30 mouse cellular contexts compared by ENCODE assay signal in genomic region chr3:40179726-40180317, GRCm38 (mm10).
DNase-seq lines count a peak whose midpoint lies in the region; ATAC-seq and TF ChIP-seq lines count a peak whose summit lies in the region.
"Had no signal": no experiment of that assay in that cellular context is flagged by ENCODE, and none has a peak within 500 bp of the region (broad histone marks: within the 10 kb centered on the region; RNA-seq: fewer than 3 reads in every experiment).

No protein-coding gene starts in this region.

- H3K36me3 ChIP-seq in CH12.LX (replicated peaks in 1 of 2; ENCODE audit: control insufficient read depth in 1 of 2, insufficient read depth in 1 of 2, low read length in 1 of 2), result no peaks in the 10 kb centered on the region
- H3K36me3 ChIP-seq in hindbrain, embryonic 16.5 days (ENCODE audit: control insufficient read depth, insufficient read depth, low read length), result no peaks in the 10 kb centered on the region
- no peaks in the 10 kb centered on the region for H3K36me3 ChIP-seq in liver, embryonic 11.5 days (ENCODE audit: control insufficient read depth, insufficient read depth, low read length)
- H3K36me3 ChIP-seq: forebrain, embryonic 12.5 days; G1E; heart, embryonic 12.5 days; heart, embryonic 15.5 days; hindbrain, embryonic 10.5 days; hindbrain, embryonic 13.5 days had no signal

- no peak overlapping the region for H3K9ac ChIP-seq in CH12.LX (ENCODE audit: insufficient read depth, low read depth)
- no peak overlapping the region for H3K9ac ChIP-seq in hindbrain, embryonic 16.5 days (ENCODE audit: low read depth, low read length)
- no peak overlapping the region for H3K9ac ChIP-seq in liver, embryonic 11.5 days (ENCODE audit: low read depth, low read length)
- H3K9ac ChIP-seq: forebrain, embryonic 12.5 days; heart, embryonic 12.5 days; heart, embryonic 15.5 days; hindbrain, embryonic 13.5 days had no signal

- peaks cover 6 to 17% of the 10 kb centered on the region in 2 experiments; a peak in 3 of 4 replicates for H3K4me1 ChIP-seq in CH12.LX (ENCODE audit: control insufficient read depth in 1 of 2, insufficient read depth in 2 of 2)
- no peaks in the 10 kb centered on the region for H3K4me1 ChIP-seq in embryonic fibroblast, embryonic 13.5 days (ENCODE audit: control insufficient read depth, insufficient read depth, low read length)
- no peaks in the 10 kb centered on the region for H3K4me1 ChIP-seq in hindbrain, embryonic 16.5 days (ENCODE audit: control insufficient read depth, insufficient read depth, low read depth, low read length)
- no peaks in the 10 kb centered on the region for H3K4me1 ChIP-seq in liver, embryonic 11.5 days (replicated peaks; ENCODE audit: control insufficient read depth, insufficient read depth, low read length)
- H3K4me1 ChIP-seq: forebrain, embryonic 12.5 days; heart, embryonic 12.5 days; heart, embryonic 15.5 days; hindbrain, embryonic 10.5 days; hindbrain, embryonic 13.5 days had no signal

- TF ChIP-seq RAD21 in CH12.LX (IDR thresholded peaks at IDR 0.05; ENCODE audit: low read depth, low read length), result no peak

- no peak overlapping the region for H3K27ac ChIP-seq in CH12.LX (ENCODE audit: insufficient read depth, low read depth)
- H3K27ac ChIP-seq in embryonic fibroblast, embryonic 13.5 days (ENCODE audit: insufficient read depth, low read length), result peak overlapping the region; percentile 26; the same call in 1 of the 2 replicates
- H3K27ac ChIP-seq in hindbrain, embryonic 16.5 days (ENCODE audit: low read depth, low read length), result no peak overlapping the region
- H3K27ac ChIP-seq in liver, embryonic 11.5 days (ENCODE audit: low read depth, low read length), result no peak overlapping the region
- H3K27ac ChIP-seq: forebrain, embryonic 12.5 days; gastrocnemius, adult 2 months; heart, embryonic 15.5 days; hindbrain, embryonic 10.5 days; hindbrain, embryonic 13.5 days; hindbrain, postnatal 0 days had no signal

- no peak overlapping the region for H3K4me2 ChIP-seq in CH12.LX (ENCODE audit: insufficient read depth, low read depth, poor library complexity, severe bottlenecking)
- H3K4me2 ChIP-seq in hindbrain, embryonic 16.5 days (ENCODE audit: low read length), result no peak overlapping the region
- H3K4me2 ChIP-seq in liver, embryonic 11.5 days, result no peak overlapping the region
- H3K4me2 ChIP-seq: forebrain, embryonic 12.5 days; heart, embryonic 12.5 days; heart, embryonic 15.5 days; hindbrain, embryonic 13.5 days had no signal

- WGBS in hindbrain, embryonic 16.5 days, result 78% methylated on average over 3 of the region's 3 CpGs
- WGBS in liver, embryonic 11.5 days, result 63% methylated on average over 3 of the region's 3 CpGs

- in situ Hi-C loops in CH12.LX (cut with MboI; ENCODE audit: low pct_ligation_motif_present, low pct_unique_long_range_greater_than_20kb, low sequenced_read_pairs), result no loop called here

- no peaks in the 10 kb centered on the region for H3K79me2 ChIP-seq in CH12.LX (replicated peaks; ENCODE audit: control insufficient read depth, extremely low read depth, insufficient read depth, poor library complexity, severe bottlenecking)

- dilution Hi-C loops in CH12.LX (cut with MboI; ENCODE audit: extremely low pct_ligation_motif_present, extremely low pct_unique_long_range_greater_than_20kb, low sequenced_read_pairs), result no loop called here

- no peak for ATAC-seq in hindbrain, embryonic 16.5 days
- no peak for ATAC-seq in liver, embryonic 11.5 days (replicated peaks; ENCODE audit: low FRiP score)
- ATAC-seq: activated CD4-positive, CD25-positive, alpha-beta regulatory T cell, adult 4 months; forebrain, embryonic 16.5 days; hindbrain, postnatal 0 days; inflammation-experienced regulatory T-cells, adult 6 months; intestine, embryonic 16.5 days had no signal

- H3K27me3 ChIP-seq in CH12.LX (replicated peaks), result no peaks in the 10 kb centered on the region
- H3K27me3 ChIP-seq in hindbrain, embryonic 16.5 days (replicated peaks; ENCODE audit: control insufficient read depth, insufficient read depth, low read length), result no peaks in the 10 kb centered on the region
- H3K27me3 ChIP-seq in liver, embryonic 11.5 days (replicated peaks; ENCODE audit: control insufficient read depth, insufficient read depth, low read length), result no peaks in the 10 kb centered on the region
- H3K27me3 ChIP-seq: forebrain, embryonic 12.5 days; heart, embryonic 12.5 days; heart, embryonic 15.5 days; hindbrain, embryonic 13.5 days had no signal

- TF ChIP-seq POLR2A in CH12.LX (IDR thresholded peaks at IDR 0.05; ENCODE audit: low read depth, low read length), result no peak
- no peak for TF ChIP-seq POLR2A in embryonic fibroblast, embryonic 13.5 days (IDR thresholded peaks at IDR 0.05; ENCODE audit: low read depth, low read length)

- no peak for TF ChIP-seq EP300 in CH12.LX (IDR thresholded peaks at IDR 0.05; ENCODE audit: low read length)

- no peak for TF ChIP-seq CTCF in CH12.LX (conservative IDR thresholded peaks at IDR 0.05 in 1 of 2, IDR thresholded peaks at IDR 0.05 in 1 of 2; ENCODE audit: low read depth in 2 of 2, low read length in 2 of 2)
- TF ChIP-seq CTCF in embryonic fibroblast, embryonic 13.5 days (IDR thresholded peaks at IDR 0.05; ENCODE audit: borderline replicate concordance, insufficient read depth, low read length), result no peak

- peak; percentile 50 for DNase-seq in 3T3-L1 (ENCODE audit: low read depth, low spot score)
- DNase-seq in CH12.LX (ENCODE audit: extremely low read depth), result peak; percentile 67
- DNase-seq in adipocyte (ENCODE audit: low spot score), result peak; percentile 18
- DNase-seq in frontal cortex, postnatal 10 days (ENCODE audit: low spot score in 2 of 2), result no peak
- no peak for DNase-seq in liver, embryonic 11.5 days (ENCODE audit: low spot score)
- DNase-seq: adrenal gland, postnatal 14 days; cerebellum, adult 11 months; cerebellum, adult 2 months; cerebellum, adult 9-11 months; cerebellum, postnatal 25 days; gastrocnemius, adult 2 months; gastrocnemius, postnatal 14 days; heart, adult 18-20 months; heart, postnatal 10 days; heart, postnatal 36 days; kidney, adult 18-20 months; kidney, adult 9 months had no signal

- H3K9me3 ChIP-seq in CH12.LX (replicated peaks; ENCODE audit: low read length), result no peaks in the 10 kb centered on the region
- no peaks in the 10 kb centered on the region for H3K9me3 ChIP-seq in hindbrain, embryonic 16.5 days (ENCODE audit: control insufficient read depth, low read length)
- no peaks in the 10 kb centered on the region for H3K9me3 ChIP-seq in liver, embryonic 11.5 days (ENCODE audit: control insufficient read depth, low read length)
- H3K9me3 ChIP-seq: forebrain, embryonic 12.5 days; G1E; heart, embryonic 12.5 days; heart, embryonic 15.5 days; hindbrain, embryonic 10.5 days; hindbrain, embryonic 13.5 days had no signal

- no peak overlapping the region for H3K4me3 ChIP-seq in CH12.LX (replicated peaks in 1 of 3; ENCODE audit: low read depth in 2 of 3, low read length in 2 of 3, poor library complexity in 1 of 3)
- H3K4me3 ChIP-seq in embryonic fibroblast, embryonic 13.5 days (ENCODE audit: insufficient read depth, low read length), result no peak overlapping the region
- H3K4me3 ChIP-seq in hindbrain, embryonic 16.5 days (ENCODE audit: low read length), result no peak overlapping the region
- H3K4me3 ChIP-seq in liver, embryonic 11.5 days (ENCODE audit: low read depth, low read length), result no peak overlapping the region
- H3K4me3 ChIP-seq: forebrain, embryonic 12.5 days; gastrocnemius, adult 2 months; heart, embryonic 12.5 days; heart, embryonic 15.5 days; hindbrain, embryonic 10.5 days; hindbrain, embryonic 13.5 days had no signal

TF ChIP-seq in CH12.LX, 34 proteins besides CTCF, POLR2A, EP300 and RAD21 (continues in another document):
- TF ChIP-seq JUND (conservative IDR thresholded peaks at IDR 0.05; ENCODE audit: low read depth, low read length) (no peak), MAFK (IDR thresholded peaks at IDR 0.05; ENCODE audit: insufficient replicate concordance, low read length) (no peak), ZKSCAN1 (IDR thresholded peaks at IDR 0.05; ENCODE audit: borderline replicate concordance, low read depth, low read length) (no peak), MAX (IDR thresholded peaks at IDR 0.05; ENCODE audit: low read length) (no peak), ELF1 (IDR thresholded peaks at IDR 0.05; ENCODE audit: low read depth, low read length) (no peak), NELFE (IDR thresholded peaks at IDR 0.05; ENCODE audit: low read depth, low read length) (no peak), PAX5 (IDR thresholded peaks at IDR 0.05; ENCODE audit: low read length) (no peak), RCOR1 (conservative IDR thresholded peaks at IDR 0.05; ENCODE audit: low read depth, low read length) (no peak), SMC3 (IDR thresholded peaks at IDR 0.05; ENCODE audit: low read depth, low read length) (no peak), NRF1 (IDR thresholded peaks at IDR 0.05; ENCODE audit: low read depth, low read length) (no peak), USF2 (conservative IDR thresholded peaks at IDR 0.05; ENCODE audit: low read depth, low read length) (no peak), JUN (IDR thresholded peaks at IDR 0.05; ENCODE audit: insufficient read depth, low read depth, low read length) (no peak), MAZ (IDR thresholded peaks at IDR 0.05; ENCODE audit: low read depth, low read length) (no peak), TBP (conservative IDR thresholded peaks at IDR 0.05; ENCODE audit: low read depth, low read length) (no peak), KAT2A (IDR thresholded peaks at IDR 0.05; ENCODE audit: insufficient replicate concordance, low read length) (no peak), SIN3A (IDR thresholded peaks at IDR 0.05; ENCODE audit: low read length) (peak; percentile 27; the same call in 1 of the 2 replicates), CHD2 (IDR thresholded peaks at IDR 0.05; ENCODE audit: low read length) (no peak), POLR2AphosphoS2 (IDR thresholded peaks at IDR 0.05; ENCODE audit: low read depth, low read length) (no peak), TCF12 (IDR thresholded peaks at IDR 0.05; ENCODE audit: low read depth, low read length) (no peak), MYC (IDR thresholded peaks at IDR 0.05; ENCODE audit: low read depth, low read length) (no peak), ETS1 (conservative IDR thresholded peaks at IDR 0.05; ENCODE audit: low read depth, low read length) (peak; percentile 35; the same call in 1 of the 2 replicates), CHD1 (IDR thresholded peaks at IDR 0.05; ENCODE audit: low read depth, low read length) (no peak), MXI1 (IDR thresholded peaks at IDR 0.05; ENCODE audit: low read depth, low read length) (no peak; the same call in 1 of the 2 replicates), MEF2A (IDR thresholded peaks at IDR 0.05; ENCODE audit: borderline replicate concordance, low read depth, low read length) (peak; percentile 81; the same call in 1 of the 2 replicates), E2F4 (IDR thresholded peaks at IDR 0.05; ENCODE audit: insufficient replicate concordance, low read depth, low read length) (no peak), GABPA (IDR thresholded peaks at IDR 0.05; ENCODE audit: insufficient replicate concordance, low read depth, low read length) (no peak), IRF4 (IDR thresholded peaks at IDR 0.05; ENCODE audit: low read depth, low read length) (peak; percentile 42; the same call in 1 of the 2 replicates)

Comparison
In these comparisons a context has a peak if more than half of its experiments do, and no peak if none do; other contexts are left out.
1. DNase-seq: peak in 3T3-L1 (single experiment), CH12.LX (single experiment) and adipocyte (single experiment); none in frontal cortex, postnatal 10 days (0 of 2) and liver, embryonic 11.5 days (single experiment).